Mouse (Mus musculus) adrenal gland, postnatal 25 days (tissue): ENCODE measurements around the gene Gfi1b. TPM values are rescaled to one million over a fixed set of nuclear protein-coding genes. Genes with fewer than 3 reads are reported as not detected.

Experiments used
- DNase-seq: peaks from one replicate; pipeline ENCODE4 v3.0.0; 2021; ENCODE audit warnings: mixed read lengths
- total RNA-seq: library from RNA; stranded (reverse); gene quantifications from 2 replicates; pipeline ENCODE4 v1.2.3, GENCODE M21; 2021

The Gfi1b gene
- total RNA-seq, 1 experiment from 2014 or later: not detected

- peak; percentile 35 for DNase-seq
Observed at GRCm38 (mm10) chr2:28622521-28623124, 841 bp upstream of the Gfi1b start.

GRCm38 (mm10) chr2:28621111-28621510 lies 671 bp downstream of the Gfi1b start:
- no peak for DNase-seq

- no peak for DNase-seq
Observed at GRCm38 (mm10) chr2:28620522-28620921, 1.3 kb downstream of the Gfi1b start.

GRCm38 (mm10) chr2:28619369-28619768 lies 2.4 kb downstream of the Gfi1b start:
- no peak for DNase-seq

GRCm38 (mm10) chr2:28618777-28619336 lies 2.9 kb downstream of the Gfi1b start:
- no peak for DNase-seq

- no peak for DNase-seq
Observed at GRCm38 (mm10) chr2:28617498-28618486, 4.0 kb downstream of the Gfi1b start.

- no peak for DNase-seq
Observed at GRCm38 (mm10) chr2:28616874-28617273, 4.9 kb downstream of the Gfi1b start.

- no peak for DNase-seq
Observed at GRCm38 (mm10) chr2:28616358-28616757, 5.4 kb downstream of the Gfi1b start.

GRCm38 (mm10) chr2:28613599-28613998 lies 8.2 kb downstream of the Gfi1b start:
- DNase-seq: no peak

GRCm38 (mm10) chr2:28612436-28613063 lies 9.2 kb downstream of the Gfi1b start:
- DNase-seq: no peak

GRCm38 (mm10) chr2:28611407-28611787 lies 10.4 kb downstream of the Gfi1b start:
- no peak for DNase-seq

GRCm38 (mm10) chr2:28610716-28611406 lies 10.9 kb downstream of the Gfi1b start:
- DNase-seq: no peak

GRCm38 (mm10) chr2:28609851-28610250 lies 11.9 kb downstream of the Gfi1b start:
- DNase-seq: no peak

- DNase-seq: no peak
Observed at GRCm38 (mm10) chr2:28607341-28608165, 14.2 kb downstream of the Gfi1b start.

GRCm38 (mm10) chr2:28606601-28607340 lies 15.0 kb downstream of the Gfi1b start:
- no peak for DNase-seq

- DNase-seq: no peak
Observed at GRCm38 (mm10) chr2:28605789-28606541, 15.8 kb downstream of the Gfi1b start.

- no peak for DNase-seq
Observed at GRCm38 (mm10) chr2:28603542-28603941, 18.2 kb downstream of the Gfi1b start.

- no peak for DNase-seq
Observed at GRCm38 (mm10) chr2:28601720-28602590, 19.8 kb downstream of the Gfi1b start.

- DNase-seq: no peak
Observed at GRCm38 (mm10) chr2:28599569-28599900, 22.2 kb downstream of the Gfi1b start.
